Mouse (Mus musculus): Measurements from ENCODE around the gene Vars2.

The Vars2 gene

DNA sequence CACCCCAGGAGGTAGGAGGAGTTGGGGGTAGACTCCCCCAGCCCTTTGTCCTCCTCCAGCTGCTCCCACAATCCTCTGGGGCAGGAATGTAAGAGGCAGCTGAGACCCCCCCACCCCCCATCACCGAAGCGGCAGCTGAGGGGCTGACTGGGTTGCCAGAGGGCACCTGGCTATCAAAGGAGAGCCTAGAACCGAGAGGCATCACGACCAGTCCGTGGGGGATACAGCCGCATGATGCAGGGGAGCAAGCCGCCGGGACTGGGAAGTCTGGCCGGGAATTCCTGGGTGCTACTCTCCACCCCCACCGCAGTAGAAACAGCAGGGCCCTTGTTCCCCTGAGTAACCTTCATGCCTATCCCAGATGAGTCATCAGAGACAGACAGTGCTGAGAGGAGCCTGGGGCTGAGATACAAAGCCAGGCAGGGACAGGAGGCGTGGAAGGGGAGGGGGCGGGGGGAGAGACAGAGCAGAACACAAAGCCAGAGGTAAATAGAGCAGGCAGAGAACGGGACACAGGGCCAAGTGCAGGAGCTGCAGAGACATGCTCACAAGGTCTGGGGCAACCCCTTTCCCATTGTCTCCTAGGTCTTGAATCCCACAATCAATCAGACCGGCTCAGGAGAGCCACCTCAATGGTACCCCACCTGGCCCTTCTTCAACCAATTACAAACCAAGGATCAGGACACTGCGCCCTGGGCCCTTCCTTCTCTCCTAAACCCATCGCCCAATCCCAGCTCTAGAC is 30.5 kb upstream of the Vars2 start:
- peaks cover 8% of the 10 kb centered on the region for H3K36me3 ChIP-seq (ENCODE audit: insufficient read depth, low read length)
- H3K9me3 ChIP-seq (ENCODE audit: low read length), result no peaks in the 10 kb centered on the region
- TF ChIP-seq NANOG (IDR thresholded peaks at IDR 0.05; ENCODE audit: borderline replicate concordance, low read length) (no peak), POU5F1 (IDR thresholded peaks at IDR 0.05; ENCODE audit: borderline replicate concordance, low read length) (no peak), CTCF (conservative IDR thresholded peaks at IDR 0.05; ENCODE audit: low read length) (no peak)
- peaks cover 83% of the 10 kb centered on the region for H3K4me1 ChIP-seq (replicated peaks; ENCODE audit: low read depth, low read length)
- peaks cover 34% of the 10 kb centered on the region for H3K27me3 ChIP-seq (ENCODE audit: insufficient read depth, low read length)
- peak overlapping the region; percentile 76 for H3K4me3 ChIP-seq (replicated peaks; ENCODE audit: low read length)

DNA sequence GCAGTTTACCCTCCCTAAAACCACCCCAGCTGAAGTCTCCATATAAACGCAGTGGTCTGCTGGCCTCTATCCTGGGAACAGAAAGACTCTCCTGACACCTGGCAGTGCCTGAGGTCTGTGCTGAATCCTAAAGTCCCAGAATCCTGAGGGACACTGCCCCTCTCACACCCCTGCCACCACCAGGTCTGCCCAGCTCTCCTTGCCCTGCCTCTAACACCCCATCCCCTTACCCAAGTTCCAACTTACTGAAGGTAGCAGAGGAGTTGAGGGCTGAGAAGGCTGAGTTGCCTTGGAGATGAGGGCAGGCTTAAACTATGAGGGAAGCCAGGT is 30.0 kb upstream of the Vars2 start:
- H3K4me1 ChIP-seq (replicated peaks; ENCODE audit: low read depth, low read length), result peaks cover 82% of the 10 kb centered on the region
- H3K27me3 ChIP-seq (ENCODE audit: insufficient read depth, low read length), result peaks cover 30% of the 10 kb centered on the region
- no peaks in the 10 kb centered on the region for H3K9me3 ChIP-seq (ENCODE audit: low read length)
- H3K36me3 ChIP-seq (ENCODE audit: insufficient read depth, low read length), result peaks cover 11% of the 10 kb centered on the region
- peak overlapping the region; percentile 76 for H3K4me3 ChIP-seq (replicated peaks; ENCODE audit: low read length)
- TF ChIP-seq CTCF (conservative IDR thresholded peaks at IDR 0.05; ENCODE audit: low read length) (no peak), POU5F1 (IDR thresholded peaks at IDR 0.05; ENCODE audit: borderline replicate concordance, low read length) (no peak), NANOG (IDR thresholded peaks at IDR 0.05; ENCODE audit: borderline replicate concordance, low read length) (no peak)

DNA sequence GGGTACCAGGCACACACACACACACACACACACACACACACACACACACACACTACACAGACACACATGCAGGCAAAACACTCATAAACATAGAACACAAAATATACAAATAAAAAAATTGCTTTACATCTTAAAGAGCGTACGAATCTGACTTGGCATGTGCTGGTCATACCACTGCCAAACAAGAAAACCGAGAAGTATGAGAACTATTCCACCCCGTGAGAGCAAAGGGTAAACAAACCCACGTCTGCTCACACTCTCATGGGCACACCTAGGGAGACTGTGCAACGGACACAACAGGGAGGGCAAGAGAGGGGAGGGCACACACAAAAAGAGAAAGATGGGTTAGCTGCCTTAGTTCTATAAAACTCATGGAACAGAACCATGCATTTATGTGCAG is 29.3 kb upstream of the Vars2 start:
- peaks cover 11% of the 10 kb centered on the region for H3K36me3 ChIP-seq (ENCODE audit: insufficient read depth, low read length)
- no peaks in the 10 kb centered on the region for H3K9me3 ChIP-seq (ENCODE audit: low read length)
- H3K4me3 ChIP-seq (replicated peaks; ENCODE audit: low read length), result peak overlapping the region; percentile 76; the same call in 1 of the 2 replicates
- TF ChIP-seq CTCF (conservative IDR thresholded peaks at IDR 0.05; ENCODE audit: low read length) (no peak), POU5F1 (IDR thresholded peaks at IDR 0.05; ENCODE audit: borderline replicate concordance, low read length) (no peak), NANOG (IDR thresholded peaks at IDR 0.05; ENCODE audit: borderline replicate concordance, low read length) (no peak)
- H3K27me3 ChIP-seq (ENCODE audit: insufficient read depth, low read length), result peaks cover 23% of the 10 kb centered on the region
- H3K4me1 ChIP-seq (replicated peaks; ENCODE audit: low read depth, low read length), result peaks cover 77% of the 10 kb centered on the region

DNA sequence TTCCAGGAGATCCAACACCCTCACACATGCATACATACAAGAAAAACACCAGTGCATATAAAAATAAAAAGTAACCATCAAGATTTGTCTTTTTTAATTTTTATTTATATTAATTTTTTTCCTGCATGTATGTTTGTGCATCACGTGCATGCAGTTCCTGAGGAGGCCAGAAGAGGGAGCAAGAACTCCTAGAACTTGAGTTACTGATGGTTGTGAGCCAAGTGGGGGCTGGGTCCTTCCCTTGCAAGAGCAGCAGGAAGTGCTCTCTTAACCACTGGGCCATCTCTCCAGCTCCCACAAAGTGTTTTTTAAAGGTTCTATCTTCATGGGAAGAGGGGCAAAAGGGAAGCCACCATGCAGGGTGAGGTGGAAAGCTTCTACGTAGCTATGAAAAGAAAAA is 27.9 kb upstream of the Vars2 start:
- H3K4me3 ChIP-seq (replicated peaks; ENCODE audit: low read length), result no peak overlapping the region
- H3K4me1 ChIP-seq (replicated peaks; ENCODE audit: low read depth, low read length), result peaks cover 78% of the 10 kb centered on the region
- no peaks in the 10 kb centered on the region for H3K9me3 ChIP-seq (ENCODE audit: low read length)
- TF ChIP-seq CTCF (conservative IDR thresholded peaks at IDR 0.05; ENCODE audit: low read length), result peak; percentile 93
- no peak for TF ChIP-seq POU5F1 (IDR thresholded peaks at IDR 0.05; ENCODE audit: borderline replicate concordance, low read length)
- peaks cover 11% of the 10 kb centered on the region for H3K36me3 ChIP-seq (ENCODE audit: insufficient read depth, low read length)
- H3K27me3 ChIP-seq (ENCODE audit: insufficient read depth, low read length), result peaks cover 13% of the 10 kb centered on the region

DNA sequence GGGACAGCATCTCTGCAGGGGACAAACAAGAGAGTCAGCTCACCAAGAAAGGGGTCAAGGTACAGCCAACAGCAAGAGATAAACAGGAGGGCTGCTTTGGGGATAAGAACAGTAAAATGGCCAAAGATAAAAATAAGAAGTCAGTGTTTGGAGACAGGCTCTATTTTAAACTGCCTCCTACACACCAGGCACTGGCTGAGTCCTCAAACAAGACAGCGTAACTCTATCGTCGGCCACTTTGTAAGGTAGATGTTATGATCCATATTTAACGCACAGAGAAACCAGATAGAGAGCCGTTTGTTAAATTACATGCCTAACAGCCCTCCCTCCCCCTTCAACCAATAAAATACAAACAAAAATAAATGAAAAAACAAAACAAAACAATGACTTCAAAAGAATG is 26.5 kb upstream of the Vars2 start:
- no peaks in the 10 kb centered on the region for H3K27me3 ChIP-seq (ENCODE audit: insufficient read depth, low read length)
- no peak overlapping the region for H3K4me3 ChIP-seq (replicated peaks; ENCODE audit: low read length)
- TF ChIP-seq NANOG (IDR thresholded peaks at IDR 0.05; ENCODE audit: borderline replicate concordance, low read length), result no peak
- TF ChIP-seq POU5F1 (IDR thresholded peaks at IDR 0.05; ENCODE audit: borderline replicate concordance, low read length), result no peak
- no peak for TF ChIP-seq CTCF (conservative IDR thresholded peaks at IDR 0.05; ENCODE audit: low read length)
- H3K4me1 ChIP-seq (replicated peaks; ENCODE audit: low read depth, low read length), result peaks cover 79% of the 10 kb centered on the region
- H3K36me3 ChIP-seq (ENCODE audit: insufficient read depth, low read length), result peaks cover 11% of the 10 kb centered on the region
- no peaks in the 10 kb centered on the region for H3K9me3 ChIP-seq (ENCODE audit: low read length)

DNA sequence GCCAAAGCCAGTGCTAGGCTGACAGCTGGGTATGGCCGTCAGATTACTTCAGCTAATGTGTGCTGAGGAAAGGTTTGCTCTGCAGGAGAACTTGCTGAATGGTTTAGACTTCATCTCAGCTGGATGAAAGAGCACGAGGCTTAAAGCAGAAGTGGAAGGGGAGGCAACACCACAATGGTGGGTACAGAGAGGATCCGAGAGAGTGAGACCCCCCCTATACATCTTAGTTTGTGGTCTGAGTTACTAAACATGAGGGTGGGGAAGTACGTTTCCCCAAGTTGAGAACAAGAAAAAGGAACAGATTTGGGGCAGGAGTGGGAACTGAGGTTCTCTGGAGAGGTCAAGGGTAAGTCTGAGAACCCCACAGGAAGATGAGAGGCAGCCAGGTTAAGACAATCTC is 25.0 kb upstream of the Vars2 start:
- Histone ChIP-seq H3K4me3 (replicated peaks; ENCODE audit: low read length) (no peak overlapping the region), H3K9me3 (ENCODE audit: low read length) (no peaks in the 10 kb centered on the region), H3K4me1 (replicated peaks; ENCODE audit: low read depth, low read length) (peaks cover 74% of the 10 kb centered on the region), H3K27me3 (ENCODE audit: insufficient read depth, low read length) (no peaks in the 10 kb centered on the region), H3K36me3 (ENCODE audit: insufficient read depth, low read length) (peaks cover 22% of the 10 kb centered on the region)
- TF ChIP-seq NANOG (IDR thresholded peaks at IDR 0.05; ENCODE audit: borderline replicate concordance, low read length), result no peak

DNA sequence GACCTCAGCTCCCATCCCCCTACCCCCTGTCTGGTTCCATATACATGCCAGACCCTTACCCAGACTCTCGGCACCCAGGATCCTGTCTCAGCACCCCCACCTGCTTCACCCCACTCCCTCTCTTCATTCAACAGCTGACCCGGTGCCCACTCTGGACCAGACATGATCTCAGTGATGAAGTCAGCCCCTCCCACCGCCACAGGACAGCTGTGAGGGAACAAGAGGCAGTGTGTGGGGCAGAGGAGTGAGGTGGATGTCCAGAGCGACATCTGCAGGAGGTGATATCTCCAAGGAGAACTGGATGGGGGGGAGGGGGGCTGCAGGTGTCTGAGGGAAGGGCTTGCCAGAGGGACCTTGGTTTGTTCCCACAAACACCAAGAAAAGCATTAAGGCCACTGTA is 24.4 kb upstream of the Vars2 start:
- TF ChIP-seq POU5F1 (IDR thresholded peaks at IDR 0.05; ENCODE audit: borderline replicate concordance, low read length) (no peak), CTCF (conservative IDR thresholded peaks at IDR 0.05; ENCODE audit: low read length) (no peak), NANOG (IDR thresholded peaks at IDR 0.05; ENCODE audit: borderline replicate concordance, low read length) (no peak)
- Histone ChIP-seq H3K36me3 (ENCODE audit: insufficient read depth, low read length) (peaks cover 27% of the 10 kb centered on the region), H3K4me3 (replicated peaks; ENCODE audit: low read length) (no peak overlapping the region), H3K9me3 (ENCODE audit: low read length) (no peaks in the 10 kb centered on the region), H3K27me3 (ENCODE audit: insufficient read depth, low read length) (no peaks in the 10 kb centered on the region), H3K4me1 (replicated peaks; ENCODE audit: low read depth, low read length) (peaks cover 72% of the 10 kb centered on the region)

DNA sequence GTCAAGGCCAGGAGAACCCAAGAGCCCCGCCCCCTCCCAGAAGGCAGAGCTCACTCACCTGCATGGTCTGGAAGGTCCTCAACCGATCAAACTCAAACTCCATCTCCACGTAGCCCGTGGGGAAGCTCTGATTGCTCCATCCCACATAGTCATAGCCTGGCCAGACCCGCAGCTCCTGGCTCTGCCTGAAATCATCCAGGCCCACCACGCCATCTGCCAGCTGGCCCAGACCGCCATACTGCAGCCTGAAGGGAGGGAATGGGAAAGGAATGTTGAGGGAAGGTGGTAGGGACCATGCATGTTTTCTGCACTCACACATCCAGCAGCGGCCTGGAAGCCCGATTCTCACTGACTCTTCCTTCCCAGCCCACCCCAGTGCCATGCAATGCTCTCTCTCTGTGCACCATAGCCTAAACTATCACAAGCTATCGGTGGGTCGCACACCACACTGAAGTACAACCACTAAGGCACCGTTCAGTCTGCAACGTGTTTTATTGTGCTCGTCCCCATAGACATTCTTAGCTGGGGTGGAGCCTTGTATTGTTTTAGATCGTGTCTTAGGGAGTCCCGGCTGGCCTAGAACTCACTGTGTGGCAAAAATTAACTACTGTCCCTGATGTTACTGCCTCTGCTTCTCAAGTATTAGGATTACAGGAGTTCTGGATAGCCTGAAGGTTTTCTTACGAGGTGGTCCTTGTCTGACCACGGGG is 22.7 kb upstream of the Vars2 start:
- peak overlapping the region; percentile 62 for H3K4me3 ChIP-seq (replicated peaks; ENCODE audit: low read length)

More for the DNA sequence above, 22.7 kb upstream of the Vars2 start:
- Histone ChIP-seq H3K36me3 (ENCODE audit: insufficient read depth, low read length) (peaks cover 44% of the 10 kb centered on the region), H3K27me3 (ENCODE audit: insufficient read depth, low read length) (no peaks in the 10 kb centered on the region), H3K9me3 (ENCODE audit: low read length) (no peaks in the 10 kb centered on the region), H3K4me1 (replicated peaks; ENCODE audit: low read depth, low read length) (peaks cover 74% of the 10 kb centered on the region)
- TF ChIP-seq CTCF (conservative IDR thresholded peaks at IDR 0.05; ENCODE audit: low read length) (no peak), NANOG (IDR thresholded peaks at IDR 0.05; ENCODE audit: borderline replicate concordance, low read length) (no peak), POU5F1 (IDR thresholded peaks at IDR 0.05; ENCODE audit: borderline replicate concordance, low read length) (no peak)
